ENCODE assay signal across 8 mouse cellular contexts in genomic region chr11:97403614-97404183, GRCm38 (mm10). TPM values are rescaled to one million over a fixed set of nuclear protein-coding genes. Genes with fewer than 3 reads are reported as not detected.
DNase-seq lines count a peak whose midpoint lies in the region; ATAC-seq and TF ChIP-seq lines count a peak whose summit lies in the region.

No protein-coding gene starts in this region.

- peak; percentile 68 for DNase-seq in cerebellum, adult 11-12 months
- DNase-seq in cerebellum, postnatal 4 days (ENCODE audit: low spot score in 2 of 2) = no peak
- DNase-seq in lung, postnatal 0 days (ENCODE audit: low spot score) = no peak
- DNase-seq in lung, postnatal 14 days = no peak
- no peak for DNase-seq in liver, embryonic 13.5 days
- no peak for DNase-seq in frontal cortex, postnatal 25 days (ENCODE audit: low spot score in 2 of 2)
- no peak for DNase-seq in gastrocnemius, postnatal 14 days

- H3K4me2 ChIP-seq in lung, postnatal 0 days (replicated peaks; ENCODE audit: low read depth, low read length) = peak overlapping the region; percentile 94
- H3K4me2 ChIP-seq in liver, embryonic 13.5 days = peak overlapping the region; percentile 98

- H3K4me1 ChIP-seq in lung, postnatal 0 days (ENCODE audit: insufficient read depth, low read depth, low read length) = peaks cover 12% of the 10 kb centered on the region; the same call in 1 of the 2 replicates
- H3K4me1 ChIP-seq in liver, embryonic 13.5 days (replicated peaks) = peaks cover 49% of the 10 kb centered on the region

- H3K27ac ChIP-seq in lung, postnatal 0 days (ENCODE audit: low read length) = no peak overlapping the region
- no peak overlapping the region for H3K27ac ChIP-seq in liver, embryonic 13.5 days

- H3K9ac ChIP-seq in lung, postnatal 0 days (replicated peaks; ENCODE audit: low read depth) = no peak overlapping the region
- no peak overlapping the region for H3K9ac ChIP-seq in liver, embryonic 13.5 days

- no peak for ATAC-seq in lung, postnatal 0 days
- ATAC-seq in liver, embryonic 13.5 days (ENCODE audit: low read depth) = no peak
- ATAC-seq in granulocyte monocyte progenitor cell, adult 5-6 weeks (replicated peaks; ENCODE audit: poor library complexity, severe bottlenecking) = no peak

- H3K27me3 ChIP-seq in lung, postnatal 0 days (replicated peaks; ENCODE audit: insufficient read depth, low read length) = no peaks in the 10 kb centered on the region
- peaks cover 55% of the 10 kb centered on the region for H3K27me3 ChIP-seq in liver, embryonic 13.5 days

- H3K36me3 ChIP-seq in lung, postnatal 0 days (ENCODE audit: insufficient read depth, low read length) = no peaks in the 10 kb centered on the region
- H3K36me3 ChIP-seq in liver, embryonic 13.5 days = no peaks in the 10 kb centered on the region

- H3K9me3 ChIP-seq in lung, postnatal 0 days (ENCODE audit: low read length) = no peaks in the 10 kb centered on the region
- no peaks in the 10 kb centered on the region for H3K9me3 ChIP-seq in liver, embryonic 13.5 days (replicated peaks)

- H3K4me3 ChIP-seq in lung, postnatal 0 days (ENCODE audit: low read depth, low read length) = no peak overlapping the region
- H3K4me3 ChIP-seq in liver, embryonic 13.5 days (replicated peaks) = peak overlapping the region; percentile 64

- TF ChIP-seq CTCF in lung, postnatal 0 days (IDR thresholded peaks at IDR 0.05) = no peak

- TF ChIP-seq EP300 in lung, postnatal 0 days (IDR thresholded peaks at IDR 0.05) = no peak

- 41% methylated on average over 8 of the region's 8 CpGs for WGBS in lung, postnatal 0 days
- 41% methylated on average over 8 of the region's 8 CpGs for WGBS in liver, embryonic 13.5 days (ENCODE audit: insufficient replicate concordance)

- intact Hi-C loops in gastrocnemius, postnatal 14 days (cut with DNase I; ENCODE audit: low total_unique reads) = no loop called here

RNA-seq across cellular contexts. Expression of gene Arhgap23, which starts 11.6 kb away (rescaled TPM):
- polyA plus RNA-seq in lung, postnatal 0 days (2015; fragmentation: Nextera tagmentation; extraction: Ambion mirVana) = 7.0 and 8.4 TPM in 2 replicates
- 6.2 and 6.8 TPM in 2 replicates for polyA plus RNA-seq in liver, embryonic 13.5 days (2015; fragmentation: Nextera tagmentation; extraction: Ambion mirVana)
- 9.7 and 13.0 TPM in 2 replicates for total RNA-seq in granulocyte monocyte progenitor cell, adult 5-6 weeks (2014; fragmentation: Nextera tagmentation)
- total RNA-seq in granulocyte monocyte progenitor cell, adult 5-6 weeks (2017) = 3.4 and 4.0 TPM in 2 replicates
- total RNA-seq in gastrocnemius, postnatal 14 days (2021) = 10 to 100 TPM; 10.5 to 12.2 TPM

RNA-seq across cellular contexts. Expression of gene Socs7, which starts 41.3 kb away (rescaled TPM):
- polyA plus RNA-seq in lung, postnatal 0 days (2015; fragmentation: Nextera tagmentation; extraction: Ambion mirVana) = 2.4 and 2.5 TPM in 2 replicates
- 1.0 and 1.1 TPM in 2 replicates for polyA plus RNA-seq in liver, embryonic 13.5 days (2015; fragmentation: Nextera tagmentation; extraction: Ambion mirVana)
- 5.5 and 6.3 TPM in 2 replicates for total RNA-seq in granulocyte monocyte progenitor cell, adult 5-6 weeks (2014; fragmentation: Nextera tagmentation)
- total RNA-seq in granulocyte monocyte progenitor cell, adult 5-6 weeks (2017) = 7.9 and 9.5 TPM in 2 replicates
- 10 to 100 TPM; 32.4 to 36.2 TPM for total RNA-seq in gastrocnemius, postnatal 14 days (2021)

RNA-seq across cellular contexts. Expression of gene Gpr179, which starts 51.8 kb away (rescaled TPM):
- 0.23 and 0.24 TPM in 2 replicates for polyA plus RNA-seq in lung, postnatal 0 days (2015; fragmentation: Nextera tagmentation; extraction: Ambion mirVana)
- 0.01 TPM in 1 of 2 replicates, not detected in the other for polyA plus RNA-seq in liver, embryonic 13.5 days (2015; fragmentation: Nextera tagmentation; extraction: Ambion mirVana)
- 0.71 TPM in 1 of 2 replicates, not detected in the other for total RNA-seq in granulocyte monocyte progenitor cell, adult 5-6 weeks (2014; fragmentation: Nextera tagmentation)
- 0.10 and 0.17 TPM in 2 replicates for total RNA-seq in granulocyte monocyte progenitor cell, adult 5-6 weeks (2017)
- total RNA-seq in gastrocnemius, postnatal 14 days (2021) = under 1 TPM in 1 of 2 experiments, not detected in 1; 0.27 TPM
